Mouse (Mus musculus) erythroblast, adult 5-6 weeks (primary cell): ENCODE results near the gene Frem2. TPM values are rescaled to one million over a fixed set of nuclear protein-coding genes. Genes with fewer than 3 reads are reported as not detected.

Source experiments
- ATAC-seq: replicated peaks from 2 replicates; pipeline ENCODE4 v1.8.0; 2016; ENCODE audit warnings: moderate number of reproducible peaks, mild to moderate bottlenecking, moderate TSS enrichment, inconsistent platforms; ENCODE audit not compliant: poor library complexity, low FRiP score, severe bottlenecking
- total RNA-seq, 2 experiments: library from RNA; stranded (forward) in 1 of 2; stranded (reverse) in 1 of 2; fragments of 150-400 nt in 1 of 2; fragments of 200-764, 138-1000 nt in 1 of 2; gene quantifications; 2 replicates each; pipeline versions ENCODE4 v1.2.3 to v1.2.4; 2015 to 2017; ENCODE audit warnings: low replicate concordance in 2 of 2

Gene Frem2
- total RNA-seq (2015; ENCODE audit: low replicate concordance) (not detected in 2 replicates), total RNA-seq (2017; ENCODE audit: low replicate concordance) (not detected in 2 replicates)

- ATAC-seq, result no peak
Measured at GRCm38 (mm10) chr3:53656878-53657561, at the start of gene Frem2. Frem2 (minus strand) TSS chr3:53657355.

- no peak for ATAC-seq
Measured at GRCm38 (mm10) chr3:53705992-53706495, 48.9 kb upstream of the Frem2 start.

GRCm38 (mm10) chr3:53703126-53703505, 46.0 kb upstream of the Frem2 start:
- ATAC-seq, result no peak

DNA sequence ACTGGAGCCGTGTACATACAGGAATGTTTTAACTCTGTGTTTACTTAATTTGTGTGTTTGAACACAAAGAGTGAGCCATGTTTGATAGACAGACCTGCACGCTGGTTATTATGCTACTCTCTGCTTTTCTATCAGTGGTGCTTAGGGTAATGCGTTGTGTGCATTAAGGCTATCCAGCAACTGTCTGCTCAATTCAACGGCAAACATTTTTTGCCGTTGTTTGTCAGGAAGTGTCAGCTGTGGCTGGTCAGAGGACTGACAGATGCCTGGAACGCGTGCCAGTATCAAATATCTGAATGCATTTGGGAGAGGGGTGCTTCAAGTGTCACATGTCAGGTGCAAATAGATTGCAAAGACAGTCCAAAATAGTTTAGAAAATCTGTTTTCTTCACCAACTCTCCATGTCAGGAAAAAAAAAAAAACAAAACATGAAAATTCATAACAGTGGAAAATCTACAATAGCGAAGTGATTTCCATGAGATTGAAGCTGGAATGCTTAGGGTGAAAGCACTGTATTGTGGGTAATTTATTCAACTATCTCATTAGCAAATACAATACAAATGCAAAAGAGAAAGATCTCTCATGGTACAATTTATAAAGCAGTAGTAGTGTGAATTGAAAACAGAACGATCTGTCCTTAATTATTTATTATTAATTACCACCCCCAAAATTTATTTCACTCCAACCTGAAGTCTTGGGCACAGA, 45.4 kb upstream of the Frem2 start:
- ATAC-seq, result no peak

GRCm38 (mm10) chr3:53701940-53702339, 44.8 kb upstream of the Frem2 start:
- ATAC-seq, result no peak

DNA sequence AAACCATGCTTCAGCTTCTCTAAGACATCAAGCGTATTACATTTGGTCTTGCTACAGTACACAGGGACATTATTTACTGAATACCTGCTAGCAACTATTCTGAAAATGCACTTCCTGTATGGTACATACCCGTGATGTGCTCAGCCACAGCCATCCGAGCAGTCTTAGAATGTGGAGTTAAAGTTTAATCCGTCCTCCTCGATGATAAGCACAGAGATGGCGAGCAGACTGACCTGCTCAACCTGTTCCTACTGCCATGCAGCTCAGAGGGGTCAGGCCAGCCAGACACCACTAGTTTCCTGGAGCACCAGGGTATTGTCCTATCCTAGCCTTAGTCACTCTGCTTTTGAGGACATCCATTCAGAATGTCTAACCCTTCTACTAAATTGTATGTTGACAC, 30.6 kb upstream of the Frem2 start:
- ATAC-seq, result no peak

DNA sequence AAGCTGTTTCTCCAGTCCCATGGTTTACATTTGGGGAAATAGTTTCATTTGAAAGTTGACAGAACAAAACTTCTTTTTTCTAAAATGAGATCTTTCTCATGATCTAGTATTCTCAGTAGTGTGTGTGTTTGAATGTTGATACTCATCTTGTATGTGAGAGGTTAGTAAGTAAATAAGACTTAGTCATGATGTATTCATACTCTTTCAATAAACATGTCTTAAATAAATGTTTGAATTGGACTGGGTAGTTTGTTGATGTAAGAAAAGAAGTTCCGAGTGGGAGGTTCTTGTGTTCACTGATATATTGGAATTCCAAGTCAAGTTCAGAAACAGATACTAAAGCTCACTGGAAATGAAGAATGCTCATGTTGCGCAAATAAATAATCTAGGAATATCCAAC, 25.1 kb upstream of the Frem2 start:
- no peak for ATAC-seq

DNA sequence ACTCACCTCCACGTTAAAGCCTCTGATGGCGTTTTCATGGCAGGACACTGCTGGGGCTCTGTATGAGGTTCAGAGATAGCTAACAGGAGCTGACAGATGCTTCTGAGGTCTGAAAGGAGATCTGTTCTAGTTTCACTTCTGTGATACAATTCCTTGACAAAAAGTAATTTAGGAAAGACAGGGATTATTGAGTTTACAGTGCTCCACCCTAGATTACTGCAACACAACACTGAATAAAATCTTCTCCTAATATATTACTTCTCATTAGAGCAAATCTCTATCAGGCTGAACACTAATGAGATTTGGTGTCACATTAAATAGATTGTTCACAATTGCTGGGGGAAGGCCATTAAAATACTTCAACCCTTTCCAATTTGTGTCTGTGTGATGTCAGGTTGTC, 23.7 kb upstream of the Frem2 start:
- no peak for ATAC-seq

DNA sequence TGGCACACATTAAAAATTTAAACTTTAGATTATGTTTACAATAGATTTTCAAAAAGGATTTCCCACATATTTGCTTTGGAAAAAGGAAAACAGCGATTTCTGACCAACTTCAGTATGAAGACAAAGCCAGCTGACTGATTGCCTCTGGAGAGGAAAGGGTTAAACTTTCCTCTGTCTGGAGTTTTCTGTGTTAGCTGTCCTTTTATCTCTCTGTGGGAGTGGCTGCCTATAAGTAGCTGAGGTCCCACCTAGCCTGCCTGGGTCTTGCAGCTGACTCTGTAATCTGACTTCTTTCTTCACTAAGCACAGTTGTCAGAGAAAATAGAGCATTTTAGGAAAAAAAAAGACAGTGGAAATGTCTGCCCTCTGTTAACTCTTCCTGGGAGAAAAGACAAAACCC, 17.1 kb upstream of the Frem2 start:
- no peak for ATAC-seq

DNA sequence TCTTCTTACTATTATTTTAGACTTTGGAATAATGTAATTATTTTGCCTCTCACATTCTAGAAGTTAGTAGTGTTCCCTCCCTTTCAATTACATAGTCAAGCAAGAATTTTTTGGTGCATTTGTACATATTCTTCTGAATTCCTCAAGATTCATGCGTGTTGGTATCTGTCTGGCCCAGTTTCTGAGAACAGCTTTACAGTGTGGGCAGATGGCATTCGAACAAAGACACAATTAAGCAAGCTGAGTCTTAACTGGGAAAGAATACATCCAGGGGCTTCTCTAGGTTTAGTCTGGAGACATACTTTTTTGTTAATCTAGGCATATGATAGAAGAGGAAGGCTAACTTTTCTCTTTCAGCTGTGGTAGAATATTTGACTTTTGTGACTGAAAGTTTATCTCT, 12.6 kb upstream of the Frem2 start:
- ATAC-seq, result no peak

DNA sequence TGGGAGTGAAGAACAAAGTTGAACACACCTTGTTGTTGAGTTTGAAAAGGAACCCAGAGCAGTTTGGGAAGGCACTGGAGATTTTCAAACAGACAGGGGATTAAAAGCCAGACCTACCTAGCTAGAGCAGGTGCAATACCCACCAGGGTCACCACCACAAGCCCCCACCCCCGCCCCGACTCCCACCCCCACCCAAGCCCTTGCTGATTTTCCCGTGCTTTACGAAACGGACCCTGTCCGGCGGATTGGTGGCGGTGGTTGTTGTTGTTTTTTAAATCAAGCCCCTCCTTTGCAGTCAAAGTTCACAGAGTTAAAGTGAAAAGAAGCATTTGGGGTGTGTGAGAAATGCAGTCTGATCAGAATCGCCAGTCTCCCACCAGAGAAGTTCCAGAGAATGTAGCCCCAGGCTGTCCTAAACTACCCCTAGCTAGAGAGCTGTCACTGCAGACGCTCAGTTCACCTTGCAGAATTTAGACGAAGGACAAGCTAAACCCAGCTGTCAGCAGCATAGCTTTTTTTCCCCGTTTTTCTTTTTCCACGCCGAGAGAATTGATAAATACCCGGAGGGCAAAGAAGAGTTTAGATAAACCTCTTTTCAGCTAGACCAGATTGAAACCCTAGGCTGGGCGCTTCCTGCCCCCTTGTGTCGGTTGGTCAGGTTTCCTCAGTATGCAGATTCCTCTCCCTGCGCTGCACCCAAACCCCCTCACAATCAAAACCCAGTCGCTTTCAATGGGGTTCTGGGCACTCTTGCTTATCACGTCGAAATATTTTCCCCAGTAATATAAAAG, 784 bp upstream of the Frem2 start:
- ATAC-seq, result no peak

GRCm38 (mm10) chr3:53656328-53656877, 752 bp downstream of the Frem2 start:
- no peak for ATAC-seq

DNA sequence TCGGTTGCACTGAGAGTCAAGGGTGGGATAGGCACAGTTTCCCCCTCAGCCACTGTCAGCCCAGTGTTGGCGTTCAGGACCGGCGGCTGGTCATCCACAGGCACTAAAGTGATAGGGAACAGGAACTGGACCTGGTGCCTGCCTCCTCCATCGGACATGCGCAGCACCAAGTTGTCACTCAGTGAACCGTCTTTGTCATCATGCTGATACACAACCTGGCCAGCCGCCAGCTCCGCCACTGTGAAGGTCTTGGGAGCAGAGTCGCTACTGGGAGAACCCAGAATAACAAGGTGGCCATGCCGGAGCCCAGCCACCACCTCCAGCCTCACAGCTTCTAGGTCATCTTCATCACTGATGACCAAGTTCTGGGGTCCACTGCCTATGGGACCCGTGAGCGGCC, 1.8 kb downstream of the Frem2 start:
- ATAC-seq, result no peak

DNA sequence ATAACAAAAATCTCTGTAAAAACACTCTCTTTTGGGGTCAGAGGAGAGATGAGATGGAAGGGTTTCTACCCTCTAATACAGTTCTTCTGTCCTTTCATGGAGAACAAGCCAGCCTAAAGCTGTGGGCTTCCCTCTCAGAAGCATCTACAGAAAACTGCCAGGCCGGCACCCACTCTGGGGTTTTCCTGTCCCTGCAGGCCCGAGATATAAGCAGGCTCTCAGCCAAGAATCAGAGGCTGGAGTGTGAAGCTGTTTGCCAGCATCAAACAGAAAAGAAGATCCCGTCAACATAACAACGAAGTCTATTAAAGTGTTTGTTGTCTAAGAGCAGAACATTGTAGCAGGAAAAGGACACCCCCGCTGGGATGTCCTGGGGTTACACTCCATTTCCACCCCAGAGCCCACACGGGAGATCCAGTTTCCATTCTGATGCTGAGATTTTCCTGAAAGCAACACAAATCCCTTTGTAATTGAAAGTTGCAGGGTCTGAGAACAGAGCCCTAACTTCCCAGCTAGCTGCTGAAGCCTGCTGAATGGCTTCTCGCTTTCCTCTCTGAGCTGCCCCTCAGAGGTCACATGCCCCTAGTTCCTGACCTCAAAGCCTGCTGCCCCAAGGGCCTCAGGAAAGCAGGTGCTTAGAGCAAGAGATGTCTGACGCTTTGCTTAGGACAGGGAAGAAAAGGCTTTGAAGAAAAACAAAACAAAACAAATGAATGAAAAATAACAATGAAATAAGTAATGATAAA, 7.0 kb downstream of the Frem2 start:
- no peak for ATAC-seq

GRCm38 (mm10) chr3:53649425-53649824, 7.7 kb downstream of the Frem2 start:
- no peak for ATAC-seq

- no peak for ATAC-seq
Measured at GRCm38 (mm10) chr3:53648902-53649301, 8.3 kb downstream of the Frem2 start.

DNA sequence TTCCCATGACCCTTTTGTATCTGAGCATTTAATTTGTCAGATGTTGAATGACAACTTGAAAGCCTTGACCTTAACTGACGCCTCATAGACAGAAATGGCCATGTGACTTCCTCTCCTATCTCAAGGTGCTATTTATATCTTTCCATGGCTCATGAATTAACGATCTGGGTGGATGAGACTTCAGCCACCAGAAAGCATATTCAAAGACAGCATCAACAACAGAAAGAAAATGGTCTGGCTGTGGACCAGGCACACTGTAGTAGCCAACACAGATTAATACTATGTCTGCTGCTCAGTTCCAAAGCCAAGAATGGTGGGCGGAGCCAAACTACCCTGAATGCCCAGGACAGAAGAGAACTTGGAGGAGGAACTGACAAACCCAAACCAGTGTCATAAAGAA, 21.2 kb downstream of the Frem2 start:
- ATAC-seq, result no peak

GRCm38 (mm10) chr3:53631126-53631525, 26.0 kb downstream of the Frem2 start:
- no peak for ATAC-seq

- ATAC-seq, result no peak
Measured at GRCm38 (mm10) chr3:53630630-53631029, 26.5 kb downstream of the Frem2 start.

GRCm38 (mm10) chr3:53629966-53630365, 27.2 kb downstream of the Frem2 start:
- ATAC-seq, result no peak
